In genomic region chr2:181691083-181691482, GRCm38 (mm10) we compare ENCODE assay signal across 19 mouse cellular contexts. TPM values are rescaled to one million over a fixed set of nuclear protein-coding genes. Genes with fewer than 3 reads are reported as not detected.
DNase-seq lines count a peak whose midpoint lies in the region; ATAC-seq and TF ChIP-seq lines count a peak whose summit lies in the region.
"Had no signal": no experiment of that assay in that cellular context is flagged by ENCODE, and none has a peak within 500 bp of the region (broad histone marks: within the 10 kb centered on the region; RNA-seq: fewer than 3 reads in every experiment).

No protein-coding gene starts in this region.

- H3K9me3 ChIP-seq in embryonic facial prominence, embryonic 13.5 days = no peaks in the 10 kb centered on the region
- H3K9me3 ChIP-seq in embryonic facial prominence, embryonic 10.5 days = no peaks in the 10 kb centered on the region
- no peaks in the 10 kb centered on the region for H3K9me3 ChIP-seq in kidney, embryonic 15.5 days (replicated peaks)
- H3K9me3 ChIP-seq: embryonic facial prominence, embryonic 12.5 days; heart, embryonic 13.5 days had no signal

- H3K27me3 ChIP-seq in embryonic facial prominence, embryonic 13.5 days = no peaks in the 10 kb centered on the region
- peaks cover 17% of the 10 kb centered on the region for H3K27me3 ChIP-seq in embryonic facial prominence, embryonic 10.5 days (replicated peaks; ENCODE audit: low read depth, poor library complexity, severe bottlenecking)
- H3K27me3 ChIP-seq in kidney, embryonic 15.5 days = no peaks in the 10 kb centered on the region; the same call in 1 of the 2 replicates
- H3K27me3 ChIP-seq in testis, adult 2 months (ENCODE audit: control insufficient read depth, insufficient read depth, low read length) = no peaks in the 10 kb centered on the region
- H3K27me3 ChIP-seq: embryonic facial prominence, embryonic 12.5 days had no signal

- peaks cover 28% of the 10 kb centered on the region for H3K4me1 ChIP-seq in embryonic facial prominence, embryonic 13.5 days
- H3K4me1 ChIP-seq in embryonic facial prominence, embryonic 10.5 days = peaks cover 32% of the 10 kb centered on the region
- H3K4me1 ChIP-seq in kidney, embryonic 15.5 days = peaks cover 22% of the 10 kb centered on the region
- H3K4me1 ChIP-seq in testis, adult 2 months (ENCODE audit: control insufficient read depth, insufficient read depth, low read length) = peaks cover 9% of the 10 kb centered on the region; the same call in 1 of the 2 replicates

- TF ChIP-seq POLR2A in testis, adult 2 months (IDR thresholded peaks at IDR 0.05; ENCODE audit: control insufficient read depth, low read depth, low read length) = no peak

- no peak overlapping the region for H3K4me3 ChIP-seq in embryonic facial prominence, embryonic 13.5 days
- H3K4me3 ChIP-seq in embryonic facial prominence, embryonic 10.5 days = no peak overlapping the region
- H3K4me3 ChIP-seq in kidney, embryonic 15.5 days (replicated peaks) = no peak overlapping the region
- H3K4me3 ChIP-seq in testis, adult 2 months (ENCODE audit: control insufficient read depth, low read depth, low read length) = peak overlapping the region; percentile 66
- H3K4me3 ChIP-seq: embryonic facial prominence, embryonic 12.5 days; heart, embryonic 13.5 days had no signal

- 0 out of 2 replicates have a peak overlapping the region, but pooled peaks have one; percentile 46 for H3K9ac ChIP-seq in embryonic facial prominence, embryonic 13.5 days
- H3K9ac ChIP-seq in kidney, embryonic 15.5 days = no peak overlapping the region
- H3K9ac ChIP-seq: heart, embryonic 13.5 days had no signal

- no peak overlapping the region for H3K27ac ChIP-seq in embryonic facial prominence, embryonic 13.5 days
- no peak overlapping the region for H3K27ac ChIP-seq in embryonic facial prominence, embryonic 10.5 days (replicated peaks)
- no peak overlapping the region for H3K27ac ChIP-seq in kidney, embryonic 15.5 days
- no peak overlapping the region for H3K27ac ChIP-seq in testis, adult 2 months (ENCODE audit: control insufficient read depth, insufficient read depth, low read depth, low read length)
- H3K27ac ChIP-seq: embryonic facial prominence, embryonic 12.5 days; heart, embryonic 13.5 days had no signal

- ATAC-seq in embryonic facial prominence, embryonic 13.5 days (ENCODE audit: insufficient number of reproducible peaks, insufficient read depth, low FRiP score, low TSS enrichment, low read depth) = no peak
- no peak for ATAC-seq in kidney, embryonic 15.5 days (replicated peaks; ENCODE audit: low FRiP score)

- WGBS in embryonic facial prominence, embryonic 13.5 days = 80% methylated on average over 6 of the region's 6 CpGs
- WGBS in embryonic facial prominence, embryonic 10.5 days = 92% methylated on average over 6 of the region's 6 CpGs
- 91% methylated on average over 6 of the region's 6 CpGs for WGBS in kidney, embryonic 15.5 days

- no peak overlapping the region for H3K4me2 ChIP-seq in embryonic facial prominence, embryonic 13.5 days
- H3K4me2 ChIP-seq in kidney, embryonic 15.5 days = 0 out of 2 replicates have a peak overlapping the region, but pooled peaks have one; percentile 14
- H3K4me2 ChIP-seq: heart, embryonic 13.5 days had no signal

- TF ChIP-seq CTCF in testis, adult 2 months (IDR thresholded peaks at IDR 0.05; ENCODE audit: control insufficient read depth, insufficient read depth, insufficient replicate concordance, low read depth, low read length) = no peak

- DNase-seq in embryonic facial prominence, embryonic 10.5 days (ENCODE audit: low spot score) = no peak
- DNase-seq in kidney, postnatal 4 days = no peak
- DNase-seq in testis, postnatal 10 days (ENCODE audit: low spot score) = no peak
- DNase-seq in testis, postnatal 14 days (ENCODE audit: low spot score) = peak; percentile 61
- DNase-seq in right cerebral cortex, postnatal 10 days (ENCODE audit: low spot score in 2 of 2) = no peak
- DNase-seq: cerebellum, adult 2 months; gastrocnemius, postnatal 36 days; heart, postnatal 4 days had no signal

- H3K36me3 ChIP-seq in embryonic facial prominence, embryonic 13.5 days = peaks cover 42% of the 10 kb centered on the region
- H3K36me3 ChIP-seq in embryonic facial prominence, embryonic 10.5 days (replicated peaks) = peaks cover 54% of the 10 kb centered on the region
- H3K36me3 ChIP-seq in kidney, embryonic 15.5 days = peaks cover 44% of the 10 kb centered on the region
- no peaks in the 10 kb centered on the region; the same call in 1 of the 2 replicates for H3K36me3 ChIP-seq in testis, adult 2 months (ENCODE audit: control insufficient read depth, insufficient read depth, low read length)

RNA-seq across cellular contexts. Expression of gene Rgs19, which starts 2.7 kb away (rescaled TPM):
- 83.5 and 86.1 TPM in 2 replicates for polyA plus RNA-seq in embryonic facial prominence, embryonic 13.5 days (2015; fragmentation: Nextera tagmentation; extraction: Ambion mirVana)
- 85.2 and 89.9 TPM in 2 replicates for polyA plus RNA-seq in embryonic facial prominence, embryonic 10.5 days (2016; fragmentation: Nextera tagmentation; extraction: Ambion mirVana)
- 56.6 and 61.7 TPM in 2 replicates for polyA plus RNA-seq in kidney, embryonic 15.5 days (2015; fragmentation: Nextera tagmentation; extraction: Ambion mirVana)
- polyA plus RNA-seq in testis, adult 2 months (2012; rRNA removed) = 25.7 and 28.2 TPM in 2 replicates

RNA-seq across cellular contexts. Expression of gene Lkaaear1, which starts 7.2 kb away (rescaled TPM):
- not detected in 2 replicates for polyA plus RNA-seq in embryonic facial prominence, embryonic 13.5 days (2015; fragmentation: Nextera tagmentation; extraction: Ambion mirVana)
- not detected in 2 replicates for polyA plus RNA-seq in embryonic facial prominence, embryonic 10.5 days (2016; fragmentation: Nextera tagmentation; extraction: Ambion mirVana)
- polyA plus RNA-seq in kidney, embryonic 15.5 days (2015; fragmentation: Nextera tagmentation; extraction: Ambion mirVana) = 0.22 TPM in 1 of 2 replicates, not detected in the other
- polyA plus RNA-seq in testis, adult 2 months (2012; rRNA removed) = 409 and 417 TPM in 2 replicates
- polyA plus RNA-seq: cerebellum, adult 2 months; embryonic facial prominence, embryonic 12.5 days; heart, embryonic 13.5 days; inflammation-experienced regulatory T-cells, adult 6 months; kidney, embryonic 14.5 days; lung, embryonic 16.5 days; neural tube, embryonic 11.5 days; thymus, adult 2 months; urinary bladder, adult 2 months had no signal

RNA-seq across cellular contexts. Expression of gene Tcea2, which starts 11.0 kb away (rescaled TPM):
- 30.4 and 33.0 TPM in 2 replicates for polyA plus RNA-seq in embryonic facial prominence, embryonic 13.5 days (2015; fragmentation: Nextera tagmentation; extraction: Ambion mirVana)
- 18.3 and 18.8 TPM in 2 replicates for polyA plus RNA-seq in embryonic facial prominence, embryonic 10.5 days (2016; fragmentation: Nextera tagmentation; extraction: Ambion mirVana)
- polyA plus RNA-seq in kidney, embryonic 15.5 days (2015; fragmentation: Nextera tagmentation; extraction: Ambion mirVana) = 25.6 and 25.9 TPM in 2 replicates
- polyA plus RNA-seq in testis, adult 2 months (2012; rRNA removed) = 577 and 632 TPM in 2 replicates

RNA-seq across cellular contexts. Expression of gene Sox18, which starts 19.6 kb away (rescaled TPM):
- polyA plus RNA-seq in embryonic facial prominence, embryonic 13.5 days (2015; fragmentation: Nextera tagmentation; extraction: Ambion mirVana) = 88.3 and 92.4 TPM in 2 replicates
- 21.8 and 25.2 TPM in 2 replicates for polyA plus RNA-seq in embryonic facial prominence, embryonic 10.5 days (2016; fragmentation: Nextera tagmentation; extraction: Ambion mirVana)
- 48.1 and 49.9 TPM in 2 replicates for polyA plus RNA-seq in kidney, embryonic 15.5 days (2015; fragmentation: Nextera tagmentation; extraction: Ambion mirVana)
- 5.0 and 5.5 TPM in 2 replicates for polyA plus RNA-seq in testis, adult 2 months (2012; rRNA removed)
- polyA plus RNA-seq: inflammation-experienced regulatory T-cells, adult 6 months had no signal

RNA-seq across cellular contexts. Expression of gene Oprl1, which starts 23.7 kb away (rescaled TPM):
- 2.0 and 2.1 TPM in 2 replicates for polyA plus RNA-seq in embryonic facial prominence, embryonic 13.5 days (2015; fragmentation: Nextera tagmentation; extraction: Ambion mirVana)
- polyA plus RNA-seq in embryonic facial prominence, embryonic 10.5 days (2016; fragmentation: Nextera tagmentation; extraction: Ambion mirVana) = 2.6 and 3.1 TPM in 2 replicates
- 0.36 and 1.9 TPM in 2 replicates for polyA plus RNA-seq in kidney, embryonic 15.5 days (2015; fragmentation: Nextera tagmentation; extraction: Ambion mirVana)
- polyA plus RNA-seq in testis, adult 2 months (2012; rRNA removed) = 5.4 and 5.9 TPM in 2 replicates

Comparison
In these comparisons a context has a peak if more than half of its experiments do, and no peak if none do; other contexts are left out.
1. RNA of gene Lkaaear1, which starts 7.2 kb away (polyA plus RNA-seq): 409 to 417 TPM in testis, adult 2 months; 0.22 TPM in kidney, embryonic 15.5 days, not detected in embryonic facial prominence, embryonic 13.5 days and not detected in embryonic facial prominence, embryonic 10.5 days; every median in the first group is over 100 times any median in the second.
2. RNA of gene Tcea2, which starts 11.0 kb away (polyA plus RNA-seq): 577 to 632 TPM in testis, adult 2 months; 30.4 to 33.0 TPM in embryonic facial prominence, embryonic 13.5 days, 25.6 to 25.9 TPM in kidney, embryonic 15.5 days and 18.3 to 18.8 TPM in embryonic facial prominence, embryonic 10.5 days; every median in the first group is over 10 times any median in the second.